Mouse (Mus musculus) MEL (cell line): ENCODE measurements at regions not wholly inside any gene's neighbourhood (a gene's known extent, or its start where the extent isn't known, plus 50 kb on each side); places are given as distances from the start of the nearest gene placed in this dataset.

Source experiments
- DNase-seq: peaks from one replicate; pipeline ENCODE4 v3.0.0; 2011; ENCODE audit warnings: low read depth, low spot score
- H3K27ac ChIP-seq: 2 replicates; pipeline ENCODE4 v1.5.1; 2012; ENCODE audit warnings: low read depth, mild to moderate bottlenecking, control low read depth, low read length, moderate library complexity; ENCODE audit not compliant: control insufficient read depth
- H3K27me3 ChIP-seq, 2 experiments: fragments of 150-350 bp in 1 of 2; sonication (generic) in 1 of 2; 2 replicates each; pipeline ENCODE4 v1.6.1; 2012; ENCODE audit warnings: low read length in 2 of 2, mild to moderate bottlenecking in 2 of 2, improper control_type of control experiment in 1 of 2, moderate library complexity in 1 of 2; ENCODE audit not compliant: insufficient read depth in 2 of 2, control insufficient read depth in 1 of 2
- H3K36me3 ChIP-seq, 2 experiments: 2 replicates each; pipeline ENCODE4 v1.6.1; 2012 to 2014; ENCODE audit warnings: low read length in 2 of 2, improper control_type of control experiment in 1 of 2, inconsistent platforms in 1 of 2, mild to moderate bottlenecking in 1 of 2; ENCODE audit not compliant: insufficient read depth in 2 of 2, control insufficient read depth in 1 of 2
- H3K4me1 ChIP-seq, 2 experiments: fragments of 150-350 bp in 1 of 2; sonication (generic) in 1 of 2; 2 replicates each; pipeline ENCODE4 v1.6.1; 2012; ENCODE audit warnings: low read length in 2 of 2, improper control_type of control experiment in 1 of 2, mild to moderate bottlenecking in 1 of 2; ENCODE audit not compliant: insufficient read depth in 2 of 2, control insufficient read depth in 1 of 2
- H3K4me3 ChIP-seq, 2 experiments: fragments of 150-350 bp in 1 of 2; sonication (generic) in 1 of 2; 2 replicates each; pipeline ENCODE4 v1.5.1; 2012; ENCODE audit warnings: low read depth in 2 of 2, low read length in 2 of 2, mild to moderate bottlenecking in 2 of 2, moderate library complexity in 2 of 2, control low read depth in 1 of 2, improper control_type of control experiment in 1 of 2; ENCODE audit not compliant: control insufficient read depth in 1 of 2, insufficient read depth in 1 of 2
- H3K79me2 ChIP-seq: 2 replicates; pipeline ENCODE4 v1.6.1; 2012; ENCODE audit warnings: mild to moderate bottlenecking, low read length, moderate library complexity; ENCODE audit not compliant: control insufficient read depth, poor library complexity, insufficient read depth
- H3K9ac ChIP-seq: 2 replicates; pipeline ENCODE4 v1.6.1; 2012; ENCODE audit warnings: low read depth, mild to moderate bottlenecking, control low read depth, low read length, moderate library complexity; ENCODE audit not compliant: control insufficient read depth, poor library complexity, severe bottlenecking
- H3K9me3 ChIP-seq: fragments of 150-350 bp; sonication (generic); replicated peaks from 2 replicates; pipeline ENCODE4 v1.6.1; 2012; ENCODE audit warnings: mild to moderate bottlenecking, low read length, improper control_type of control experiment, moderate library complexity; ENCODE audit not compliant: insufficient read depth
- BHLHE40 ChIP-seq: IDR thresholded peaks from 2 replicates; pipeline ENCODE4 v1.6.1; 2012; ENCODE audit warnings: low read depth, mild to moderate bottlenecking, inconsistent platforms, low read length, improper control_type of control experiment, borderline replicate concordance
- CHD1 ChIP-seq: IDR thresholded peaks from 2 replicates; pipeline ENCODE4 v1.6.1; 2012; ENCODE audit warnings: low read depth, mild to moderate bottlenecking, inconsistent platforms, low read length, improper control_type of control experiment
- CHD2 ChIP-seq: IDR thresholded peaks from 2 replicates; pipeline ENCODE4 v1.6.1; 2011; ENCODE audit warnings: low read length, improper control_type of control experiment
- CTCF ChIP-seq, 3 experiments: IDR thresholded peaks in 2 of 3; conservative IDR thresholded peaks in 1 of 3; 2 replicates each; pipeline ENCODE4 v1.5.1; 2011 to 2012; ENCODE audit warnings: low read length in 3 of 3, low read depth in 2 of 3, mild to moderate bottlenecking in 2 of 3, improper control_type of control experiment in 1 of 3, inconsistent platforms in 1 of 3, mixed read lengths in 1 of 3, moderate library complexity in 1 of 3; ENCODE audit not compliant: control insufficient read depth in 1 of 3, insufficient read depth in 1 of 3, poor library complexity in 1 of 3, severe bottlenecking in 1 of 3
- E2F4 ChIP-seq: IDR thresholded peaks from 2 replicates; pipeline ENCODE4 v1.6.1; 2011; ENCODE audit warnings: low read depth, low read length, improper control_type of control experiment, borderline replicate concordance
- EP300 ChIP-seq, 2 experiments: IDR thresholded peaks; 2 replicates each; pipeline ENCODE4 v1.6.1; 2011; ENCODE audit warnings: improper control_type of control experiment in 2 of 2, low read length in 2 of 2, low read depth in 1 of 2, mild to moderate bottlenecking in 1 of 2
- ETS1 ChIP-seq: IDR thresholded peaks from 2 replicates; pipeline ENCODE4 v1.6.1; 2012; ENCODE audit warnings: low read depth, mild to moderate bottlenecking, inconsistent platforms, low read length, improper control_type of control experiment, moderate library complexity
- GABPA ChIP-seq: IDR thresholded peaks from 2 replicates; pipeline ENCODE4 v1.6.1; 2012; ENCODE audit warnings: low read depth, mild to moderate bottlenecking, inconsistent platforms, low read length, improper control_type of control experiment, moderate library complexity
- GATA1 ChIP-seq: IDR thresholded peaks from 2 replicates; pipeline ENCODE4 v1.6.1; 2011; ENCODE audit warnings: low read depth, low read length, improper control_type of control experiment
- JUND ChIP-seq: IDR thresholded peaks from 2 replicates; pipeline ENCODE4 v1.6.1; 2011; ENCODE audit warnings: low read depth, mild to moderate bottlenecking, improper control_type of control experiment, low read length
- KAT2A ChIP-seq: conservative IDR thresholded peaks from 2 replicates; pipeline ENCODE4 v1.6.1; 2012; ENCODE audit warnings: low read depth, low read length, improper control_type of control experiment, inconsistent platforms
- MAFK ChIP-seq: IDR thresholded peaks from 2 replicates; pipeline ENCODE4 v1.6.1; 2011; ENCODE audit warnings: low read depth, mild to moderate bottlenecking, low read length, improper control_type of control experiment, borderline replicate concordance
- MAX ChIP-seq: IDR thresholded peaks from 2 replicates; pipeline ENCODE4 v1.6.1; 2011; ENCODE audit warnings: low read length, improper control_type of control experiment
- MAZ ChIP-seq: IDR thresholded peaks from 2 replicates; pipeline ENCODE4 v1.6.1; 2012; ENCODE audit warnings: low read depth, mild to moderate bottlenecking, inconsistent platforms, low read length, improper control_type of control experiment
- MXI1 ChIP-seq: IDR thresholded peaks from 2 replicates; pipeline ENCODE4 v1.6.1; 2011; ENCODE audit warnings: mild to moderate bottlenecking, low read depth, low read length, improper control_type of control experiment
- MYC ChIP-seq: IDR thresholded peaks from 2 replicates; pipeline ENCODE4 v1.6.1; 2011; ENCODE audit warnings: low read depth, mild to moderate bottlenecking, low read length, improper control_type of control experiment, moderate library complexity
- NRF1 ChIP-seq: IDR thresholded peaks from 2 replicates; pipeline ENCODE4 v1.6.1; 2014; ENCODE audit warnings: low read depth, mild to moderate bottlenecking, inconsistent platforms, low read length, improper control_type of control experiment, moderate library complexity; ENCODE audit not compliant: poor library complexity, insufficient read depth, severe bottlenecking
- POLR2A ChIP-seq, 2 experiments: IDR thresholded peaks; 2 replicates each; pipeline ENCODE4 v1.6.1; 2011 to 2012; ENCODE audit warnings: low read length in 2 of 2, mild to moderate bottlenecking in 2 of 2, control low read depth in 1 of 2, improper control_type of control experiment in 1 of 2, low read depth in 1 of 2, moderate library complexity in 1 of 2; ENCODE audit not compliant: control insufficient read depth in 1 of 2, insufficient read depth in 1 of 2, poor library complexity in 1 of 2
- POLR2AphosphoS2 ChIP-seq: IDR thresholded peaks from 2 replicates; pipeline ENCODE4 v1.6.1; 2011; ENCODE audit warnings: low read length, improper control_type of control experiment
- RAD21 ChIP-seq: IDR thresholded peaks from 2 replicates; pipeline ENCODE4 v1.6.1; 2011; ENCODE audit warnings: mild to moderate bottlenecking, low read depth, low read length, improper control_type of control experiment
- RCOR1 ChIP-seq: IDR thresholded peaks from 2 replicates; pipeline ENCODE4 v1.6.1; 2012; ENCODE audit warnings: low read depth, mild to moderate bottlenecking, inconsistent platforms, low read length, improper control_type of control experiment
- TBP ChIP-seq: IDR thresholded peaks from 2 replicates; pipeline ENCODE4 v1.8.0; 2011; ENCODE audit warnings: low read depth, low read length, improper control_type of control experiment
- TCF12 ChIP-seq: IDR thresholded peaks from 2 replicates; pipeline ENCODE4 v1.6.1; 2014; ENCODE audit warnings: low read depth, mild to moderate bottlenecking, inconsistent platforms, low read length, improper control_type of control experiment, moderate library complexity
- USF1 ChIP-seq: IDR thresholded peaks from 2 replicates; pipeline ENCODE4 v1.6.1; 2014; ENCODE audit warnings: low read depth, mild to moderate bottlenecking, inconsistent platforms, low read length, improper control_type of control experiment, moderate library complexity
- ZC3H11A ChIP-seq: IDR thresholded peaks from 2 replicates; pipeline ENCODE4 v1.6.1; 2012; ENCODE audit warnings: low read depth, mild to moderate bottlenecking, inconsistent platforms, low read length, improper control_type of control experiment
- ZKSCAN1 ChIP-seq: IDR thresholded peaks from 2 replicates; pipeline ENCODE4 v1.6.1; 2012; ENCODE audit warnings: low read depth, mild to moderate bottlenecking, inconsistent platforms, low read length, improper control_type of control experiment, moderate library complexity
- ZNF384 ChIP-seq: IDR thresholded peaks from 2 replicates; pipeline ENCODE4 v1.6.1; 2012; ENCODE audit warnings: low read depth, mild to moderate bottlenecking, inconsistent platforms, low read length, improper control_type of control experiment

GRCm38 (mm10) chr14:76927245-76927806, 109.2 kb upstream of the Ccdc122 start:
- DNase-seq, result no peak
- TF ChIP-seq TCF12, result no peak
- no peak for TF ChIP-seq RAD21
- TF ChIP-seq ETS1, result no peak
- no peak for TF ChIP-seq MAX

GRCm38 (mm10) chr14:76926416-76926815, 110.2 kb upstream of the Ccdc122 start:
- no peaks in the 10 kb centered on the region for H3K4me1 ChIP-seq
- no peak overlapping the region for H3K27ac ChIP-seq
- DNase-seq, result no peak
- H3K27me3 ChIP-seq, result no peaks in the 10 kb centered on the region
- H3K79me2 ChIP-seq, result no peaks in the 10 kb centered on the region
- H3K4me3 ChIP-seq, result no peak overlapping the region
- H3K36me3 ChIP-seq, result no peaks in the 10 kb centered on the region
- H3K9ac ChIP-seq, result no peak overlapping the region
- TF ChIP-seq JUND, result no peak
- no peak for TF ChIP-seq MAZ
- no peak for TF ChIP-seq MYC
- TF ChIP-seq EP300 (IDR thresholded peaks at IDR 0.05; ENCODE audit: low read depth in 1 of 2, low read length in 2 of 2), result no peak
- no peak for TF ChIP-seq GABPA
- no peak for TF ChIP-seq TBP
- TF ChIP-seq CHD2, result no peak
- no peak for TF ChIP-seq NRF1
- TF ChIP-seq CHD1, result no peak
- H3K9me3 ChIP-seq, result no peaks in the 10 kb centered on the region

More at GRCm38 (mm10) chr14:76927245-76927806, 109.2 kb upstream of the Ccdc122 start:
- Histone ChIP-seq H3K27ac (no peak overlapping the region), H3K9me3 (no peaks in the 10 kb centered on the region), H3K4me3 (no peak overlapping the region), H3K9ac (no peak overlapping the region), H3K27me3 (no peaks in the 10 kb centered on the region), H3K79me2 (no peaks in the 10 kb centered on the region), H3K4me1 (no peaks in the 10 kb centered on the region), H3K36me3 (no peaks in the 10 kb centered on the region)

GRCm38 (mm10) chr14:76922399-76922939, 114.1 kb upstream of the Ccdc122 start:
- H3K27ac ChIP-seq, result no peak overlapping the region

More at GRCm38 (mm10) chr14:76922399-76922939, 114.1 kb upstream of the Ccdc122 start:
- no peaks in the 10 kb centered on the region for H3K4me1 ChIP-seq
- H3K79me2 ChIP-seq, result no peaks in the 10 kb centered on the region
- TF ChIP-seq BHLHE40, result no peak
- no peak for TF ChIP-seq RCOR1
- no peak for TF ChIP-seq KAT2A
- no peak for TF ChIP-seq EP300 (IDR thresholded peaks at IDR 0.05; ENCODE audit: low read depth in 1 of 2, low read length in 2 of 2)
- no peak for TF ChIP-seq ZKSCAN1
- no peak for TF ChIP-seq MAFK
- TF ChIP-seq USF1, result no peak
- no peak for TF ChIP-seq ZC3H11A
- TF ChIP-seq ZNF384, result no peak
- TF ChIP-seq POLR2AphosphoS2, result no peak
- no peak for TF ChIP-seq CTCF (IDR thresholded peaks at IDR 0.05 in 2 of 3, conservative IDR thresholded peaks at IDR 0.05 in 1 of 3; ENCODE audit: control insufficient read depth in 1 of 3, insufficient read depth in 1 of 3, low read depth in 2 of 3, low read length in 3 of 3, poor library complexity in 1 of 3, severe bottlenecking in 1 of 3)
- TF ChIP-seq NRF1, result no peak
- no peak for TF ChIP-seq POLR2A (IDR thresholded peaks at IDR 0.05; ENCODE audit: control insufficient read depth in 1 of 2, insufficient read depth in 1 of 2, low read depth in 1 of 2, low read length in 2 of 2, poor library complexity in 1 of 2)
- TF ChIP-seq RAD21, result no peak
- no peak for TF ChIP-seq GATA1
- TF ChIP-seq MYC, result no peak
- TF ChIP-seq MXI1, result no peak
- no peak for TF ChIP-seq E2F4
- H3K9me3 ChIP-seq, result no peaks in the 10 kb centered on the region
- H3K9ac ChIP-seq, result no peak overlapping the region
- H3K4me3 ChIP-seq, result no peak overlapping the region
- DNase-seq, result no peak
- H3K27me3 ChIP-seq, result no peaks in the 10 kb centered on the region
- no peaks in the 10 kb centered on the region for H3K36me3 ChIP-seq
